In genomic region chr13:48193942-48194341, GRCm38 (mm10) we compare ENCODE assay signal across 14 mouse cellular contexts.
DNase-seq lines count a peak whose midpoint lies in the region.
"Had no signal": no experiment of that assay in that cellular context is flagged by ENCODE, and none has a peak within 500 bp of the region (broad histone marks: within the 10 kb centered on the region; RNA-seq: fewer than 3 reads in every experiment).

No protein-coding gene starts in this region.

- DNase-seq in gastrocnemius, adult 18-20 months (ENCODE audit: low spot score) = peak; percentile 65
- DNase-seq in gastrocnemius, postnatal 4 days (ENCODE audit: low spot score in 2 of 2) = no peak
- peak; percentile 3 to 43 for DNase-seq in lung, adult 18-20 months
- DNase-seq in lung, postnatal 4 days = no peak
- DNase-seq in fibroblast of lung, adult 2 months (ENCODE audit: low read depth) = peak; percentile 89
- DNase-seq in lung, postnatal 36 days = peak; percentile 47
- DNase-seq in right cerebral cortex, postnatal 10 days (ENCODE audit: low spot score in 2 of 2) = no peak
- no peak for DNase-seq in layer of hippocampus, adult 18-20 months (ENCODE audit: low spot score in 2 of 2)
- DNase-seq: cerebellum, adult 8-10 months; embryo, embryonic 11 days; forebrain, postnatal 0 days; kidney, adult 18-20 months; midbrain, embryonic 14.5 days; thymus, adult 2 months had no signal

Comparison
In these comparisons a context has a peak if more than half of its experiments do, and no peak if none do; other contexts are left out.
1. DNase-seq: peak in gastrocnemius, adult 18-20 months (single experiment), lung, adult 18-20 months (2 of 2), fibroblast of lung, adult 2 months (single experiment) and lung, postnatal 36 days (single experiment); none in gastrocnemius, postnatal 4 days (0 of 2), lung, postnatal 4 days (0 of 2), right cerebral cortex, postnatal 10 days (0 of 2) and layer of hippocampus, adult 18-20 months (0 of 2).